Mouse (Mus musculus) bone marrow, adult 2 months (tissue): ENCODE data around the gene Serpinb9.

ENCODE experiments used
- CTCF ChIP-seq: fragments of 200-500 bp; IDR thresholded peaks from 2 replicates; pipeline ENCODE4 v1.5.1; 2011; ENCODE audit warnings: low read length, control low read depth; ENCODE audit not compliant: control insufficient read depth, insufficient read depth
- POLR2A ChIP-seq: fragments of 200-500 bp; IDR thresholded peaks from 2 replicates; pipeline ENCODE4 v1.6.1; 2011; ENCODE audit warnings: low read depth, mild to moderate bottlenecking, control low read depth, low read length, borderline replicate concordance; ENCODE audit not compliant: control insufficient read depth

DNA sequence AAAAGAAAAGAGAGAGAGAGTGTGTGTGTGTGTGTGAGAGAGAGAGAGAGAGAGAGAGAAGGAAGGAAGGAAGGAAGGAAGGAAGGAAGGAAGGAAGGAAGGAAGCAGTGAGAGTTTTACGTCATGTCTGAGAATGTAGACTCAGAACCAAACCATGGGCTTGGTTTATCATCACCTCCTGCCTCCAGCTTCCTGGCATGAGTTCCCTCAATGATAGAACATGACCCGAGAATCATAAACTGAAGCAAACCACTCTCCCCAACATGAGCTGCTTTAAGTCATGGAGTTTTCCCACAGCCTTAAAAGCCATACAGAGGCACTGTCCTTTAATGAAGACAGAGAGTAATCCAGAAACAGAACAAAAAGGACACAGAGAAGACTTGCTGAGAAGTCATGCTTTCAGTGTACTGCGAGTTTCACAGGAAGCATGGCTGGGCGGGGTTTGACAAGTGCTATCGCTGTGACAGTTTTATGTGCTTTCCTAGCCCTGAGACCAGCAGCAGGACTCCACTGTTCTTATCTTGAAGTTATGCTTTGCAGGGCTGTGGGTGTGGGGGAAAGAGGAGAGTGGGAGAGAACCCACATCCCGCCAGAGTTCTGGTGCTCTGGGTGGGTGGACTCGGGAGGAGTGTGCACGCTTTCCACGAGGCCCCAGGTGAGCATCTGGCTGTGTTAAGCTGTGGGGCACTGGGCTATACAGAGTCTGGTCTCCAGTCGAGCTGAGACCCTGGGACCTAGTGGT, 9.7 kb upstream of the Serpinb9 start:
- TF ChIP-seq CTCF (no peak), POLR2A (no peak)
